Mouse (Mus musculus) testis, adult 2 months (tissue): ENCODE results near the gene Creb5. TPM values are rescaled to one million over a fixed set of nuclear protein-coding genes. Genes with fewer than 3 reads are reported as not detected.

Source experiments
- H3K27ac ChIP-seq: fragments of 200-500 bp; 2 replicates; pipeline ENCODE4 v1.5.1; 2012; ENCODE audit warnings: low read depth, low read length; ENCODE audit not compliant: control insufficient read depth, insufficient read depth
- H3K27me3 ChIP-seq: fragments of 200-500 bp; 2 replicates; pipeline ENCODE4 v1.6.1; 2012; ENCODE audit warnings: mild to moderate bottlenecking, low read length, moderate library complexity; ENCODE audit not compliant: control insufficient read depth, insufficient read depth
- H3K36me3 ChIP-seq: fragments of 200-500 bp; 2 replicates; pipeline ENCODE4 v1.6.1; 2012; ENCODE audit warnings: mild to moderate bottlenecking, low read length; ENCODE audit not compliant: control insufficient read depth, insufficient read depth
- H3K4me1 ChIP-seq: fragments of 200-500 bp; 2 replicates; pipeline ENCODE4 v1.6.1; 2012; ENCODE audit warnings: low read length; ENCODE audit not compliant: control insufficient read depth, insufficient read depth
- H3K4me3 ChIP-seq: fragments of 200-500 bp; 2 replicates; pipeline ENCODE4 v1.5.1; 2012; ENCODE audit warnings: low read depth, mild to moderate bottlenecking, low read length, moderate library complexity, mixed read lengths; ENCODE audit not compliant: control insufficient read depth
- CTCF ChIP-seq: fragments of 200-500 bp; IDR thresholded peaks from 2 replicates; pipeline ENCODE4 v1.5.1; 2012; ENCODE audit warnings: low read depth, mild to moderate bottlenecking, inconsistent platforms, low read length, moderate library complexity; ENCODE audit not compliant: control insufficient read depth, insufficient read depth, insufficient replicate concordance
- POLR2A ChIP-seq: fragments of 200-500 bp; IDR thresholded peaks from 2 replicates; pipeline ENCODE4 v1.6.1; 2012; ENCODE audit warnings: low read depth, mild to moderate bottlenecking, inconsistent platforms, low read length, moderate library complexity; ENCODE audit not compliant: control insufficient read depth
- polyA plus RNA-seq: library from polyadenylated mRNA; depleted of rRNA; stranded (reverse); fragments of >200 nt; gene quantifications from 2 replicates; pipeline ENCODE4 v1.2.3, GENCODE M21; 2012

Creb5 gene
- polyA plus RNA-seq, 1 experiment = 0.26 TPM

GRCm38 (mm10) chr6:53472751-53473150 lies 185.7 kb downstream of the Creb5 start:
- no peaks in the 10 kb centered on the region for H3K36me3 ChIP-seq
- no peak overlapping the region for H3K27ac ChIP-seq
- TF ChIP-seq POLR2A (no peak), CTCF (no peak)
- no peak overlapping the region for H3K4me3 ChIP-seq
- no peaks in the 10 kb centered on the region for H3K27me3 ChIP-seq
- no peaks in the 10 kb centered on the region for H3K4me1 ChIP-seq

GRCm38 (mm10) chr6:53477501-53477900 lies 190.4 kb downstream of the Creb5 start:
- no peaks in the 10 kb centered on the region for H3K4me1 ChIP-seq
- H3K4me3 ChIP-seq = no peak overlapping the region
- H3K36me3 ChIP-seq = no peaks in the 10 kb centered on the region
- no peak for TF ChIP-seq CTCF
- no peak for TF ChIP-seq POLR2A
- H3K27ac ChIP-seq = no peak overlapping the region
- H3K27me3 ChIP-seq = no peaks in the 10 kb centered on the region

GRCm38 (mm10) chr6:53490917-53491316 lies 203.8 kb downstream of the Creb5 start:
- TF ChIP-seq CTCF (peak; percentile 36; the same call in 1 of the 2 replicates), POLR2A (no peak)
- H3K4me3 ChIP-seq = no peak overlapping the region

GRCm38 (mm10) chr6:53491331-53491730 lies 204.3 kb downstream of the Creb5 start:
- Histone ChIP-seq H3K36me3 (no peaks in the 10 kb centered on the region), H3K27ac (no peak overlapping the region), H3K4me3 (no peak overlapping the region), H3K4me1 (no peaks in the 10 kb centered on the region), H3K27me3 (no peaks in the 10 kb centered on the region)
- TF ChIP-seq CTCF = no peak
- no peak for TF ChIP-seq POLR2A

More at GRCm38 (mm10) chr6:53490917-53491316, 203.8 kb downstream of the Creb5 start:
- Histone ChIP-seq H3K36me3 (no peaks in the 10 kb centered on the region), H3K27ac (no peak overlapping the region), H3K27me3 (no peaks in the 10 kb centered on the region), H3K4me1 (no peaks in the 10 kb centered on the region)

- no peak overlapping the region for H3K27ac ChIP-seq
- H3K4me1 ChIP-seq = no peaks in the 10 kb centered on the region; the same call in 1 of the 2 replicates
- no peaks in the 10 kb centered on the region for H3K36me3 ChIP-seq
- TF ChIP-seq CTCF = no peak
- TF ChIP-seq POLR2A = no peak
- H3K27me3 ChIP-seq = no peaks in the 10 kb centered on the region
- H3K4me3 ChIP-seq = no peak overlapping the region
Measured at GRCm38 (mm10) chr6:53493864-53494263, 206.8 kb downstream of the Creb5 start.

- no peaks in the 10 kb centered on the region; the same call in 1 of the 2 replicates for H3K4me1 ChIP-seq
- no peaks in the 10 kb centered on the region for H3K27me3 ChIP-seq
- TF ChIP-seq POLR2A (no peak), CTCF (no peak)
- no peak overlapping the region for H3K27ac ChIP-seq
- H3K36me3 ChIP-seq = no peaks in the 10 kb centered on the region
- H3K4me3 ChIP-seq = no peak overlapping the region
Measured at GRCm38 (mm10) chr6:53495667-53496066, 208.6 kb downstream of the Creb5 start.

DNA sequence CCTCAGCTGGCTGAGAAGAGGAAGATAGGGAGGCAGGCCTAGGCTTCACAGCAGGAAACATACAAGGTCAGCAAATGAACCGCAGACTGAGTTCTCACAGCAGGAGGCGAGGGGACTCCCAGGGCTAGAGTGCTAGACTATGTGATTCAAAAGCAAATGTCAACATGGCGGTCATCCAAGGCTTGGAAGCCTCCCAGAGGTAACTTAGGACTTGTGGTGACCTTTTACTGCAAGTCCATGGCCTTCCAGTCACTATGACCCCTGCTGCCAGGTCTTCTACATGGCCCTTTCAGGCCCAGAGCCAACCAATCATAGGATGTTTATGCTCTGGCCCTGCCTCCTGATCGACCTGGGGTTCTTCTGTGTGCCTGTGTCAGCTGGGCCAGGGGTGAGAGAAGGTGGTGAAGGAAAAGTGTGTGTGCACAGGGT lies 209.3 kb downstream of the Creb5 start:
- H3K27ac ChIP-seq = no peak overlapping the region

GRCm38 (mm10) chr6:53497904-53498536 lies 210.9 kb downstream of the Creb5 start:
- H3K27ac ChIP-seq = no peak overlapping the region
- no peaks in the 10 kb centered on the region for H3K27me3 ChIP-seq
- no peak overlapping the region for H3K4me3 ChIP-seq
- H3K4me1 ChIP-seq = no peaks in the 10 kb centered on the region; the same call in 1 of the 2 replicates
- TF ChIP-seq POLR2A (no peak), CTCF (no peak)
- no peaks in the 10 kb centered on the region for H3K36me3 ChIP-seq

More for the DNA sequence above, 209.3 kb downstream of the Creb5 start:
- Histone ChIP-seq H3K4me3 (peak overlapping the region; percentile 19), H3K36me3 (no peaks in the 10 kb centered on the region), H3K4me1 (no peaks in the 10 kb centered on the region; the same call in 1 of the 2 replicates), H3K27me3 (no peaks in the 10 kb centered on the region)
- no peak for TF ChIP-seq POLR2A
- no peak for TF ChIP-seq CTCF
